Mouse (Mus musculus): ENCODE results near the gene Ugt1a5. TPM values are rescaled to one million over a fixed set of nuclear protein-coding genes. Genes with fewer than 3 reads are reported as not detected.
A peak's percentile ranks its signal among the peaks of the same experiment; 100 is the strongest.

The Ugt1a5 gene
- total RNA-seq, 2 experiments from 2014 or later: 0.98 to 1.4 TPM

GRCm38 (mm10) chr1:88235046-88235893 lies 69.5 kb downstream of the Ugt1a5 start:
- ATAC-seq (replicated peaks; ENCODE audit: poor library complexity, severe bottlenecking): no peak

GRCm38 (mm10) chr1:88235894-88236415 lies 70.1 kb downstream of the Ugt1a5 start:
- ATAC-seq (replicated peaks; ENCODE audit: poor library complexity, severe bottlenecking): no peak

DNA sequence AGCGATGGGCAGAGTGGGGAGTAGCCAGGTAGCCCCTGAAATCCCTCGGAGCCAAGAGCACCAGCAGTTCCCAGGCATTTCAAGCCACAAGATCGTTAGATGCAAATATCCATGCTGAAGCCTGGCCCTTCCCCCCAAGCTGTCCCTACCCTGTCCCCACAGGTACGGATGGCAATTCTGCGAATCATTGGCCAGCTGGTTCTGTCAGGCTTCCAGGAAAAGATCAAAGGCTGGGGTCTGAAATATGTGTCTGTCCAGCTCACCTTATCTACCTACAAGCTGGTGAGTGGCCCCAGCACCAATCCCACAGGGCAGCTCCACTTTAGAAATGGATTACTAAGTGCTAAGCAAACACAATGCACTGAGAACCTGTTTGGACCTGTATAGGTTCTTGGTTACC lies 71.5 kb downstream of the Ugt1a5 start:
- ATAC-seq (replicated peaks; ENCODE audit: poor library complexity, severe bottlenecking): no peak

DNA sequence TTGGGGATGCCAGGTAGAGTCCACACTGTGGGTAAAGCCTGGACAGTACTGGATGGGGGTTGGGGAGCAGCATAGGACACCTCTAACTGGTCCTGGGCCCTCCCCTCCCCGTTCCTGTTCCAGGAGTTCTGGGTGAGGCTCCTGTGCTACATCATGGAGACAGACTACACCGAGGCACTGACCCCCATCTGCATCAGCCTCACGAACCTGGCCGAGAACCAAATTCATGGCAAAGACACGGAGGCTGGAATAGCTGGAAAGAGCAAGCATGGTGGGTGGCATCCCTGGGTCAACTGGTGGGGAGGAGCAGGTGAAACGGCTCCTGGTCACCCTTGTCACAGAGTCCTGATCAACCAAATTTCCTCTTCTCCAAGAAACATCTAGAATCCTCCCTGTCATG lies 73.0 kb downstream of the Ugt1a5 start:
- no peak for ATAC-seq (replicated peaks; ENCODE audit: poor library complexity, severe bottlenecking)

DNA sequence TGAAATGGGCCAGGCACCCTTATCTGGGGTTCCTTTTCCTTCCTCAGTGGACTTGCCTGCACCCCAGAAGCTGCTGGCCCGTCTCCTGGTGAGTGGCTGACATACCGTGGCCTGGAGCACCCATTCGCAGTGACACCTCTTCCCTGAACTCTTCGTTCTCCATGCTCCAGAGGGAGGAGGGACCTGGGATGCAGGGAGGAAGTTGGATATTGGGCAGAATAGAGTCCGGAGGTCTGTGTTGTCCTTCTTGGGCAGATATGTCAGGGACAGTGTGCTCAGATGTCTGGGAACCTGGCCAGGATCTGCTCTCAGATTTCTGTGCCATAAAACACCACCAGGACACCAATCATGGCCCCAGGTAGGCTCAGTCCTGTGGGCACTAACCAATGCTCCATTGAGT lies 74.3 kb downstream of the Ugt1a5 start:
- ATAC-seq (replicated peaks; ENCODE audit: poor library complexity, severe bottlenecking): no peak

- ATAC-seq (replicated peaks; ENCODE audit: poor library complexity, severe bottlenecking): no peak
These were observed 74.8 kb downstream of the Ugt1a5 start for GRCm38 (mm10) chr1:88240579-88240978.

GRCm38 (mm10) chr1:88243861-88244260 lies 78.0 kb downstream of the Ugt1a5 start:
- no peak for ATAC-seq (replicated peaks; ENCODE audit: poor library complexity, severe bottlenecking)

GRCm38 (mm10) chr1:88245881-88246280 lies 80.1 kb downstream of the Ugt1a5 start:
- ATAC-seq (replicated peaks; ENCODE audit: poor library complexity, severe bottlenecking): no peak

GRCm38 (mm10) chr1:88246386-88246785 lies 80.6 kb downstream of the Ugt1a5 start:
- ATAC-seq (replicated peaks; ENCODE audit: poor library complexity, severe bottlenecking): no peak

DNA sequence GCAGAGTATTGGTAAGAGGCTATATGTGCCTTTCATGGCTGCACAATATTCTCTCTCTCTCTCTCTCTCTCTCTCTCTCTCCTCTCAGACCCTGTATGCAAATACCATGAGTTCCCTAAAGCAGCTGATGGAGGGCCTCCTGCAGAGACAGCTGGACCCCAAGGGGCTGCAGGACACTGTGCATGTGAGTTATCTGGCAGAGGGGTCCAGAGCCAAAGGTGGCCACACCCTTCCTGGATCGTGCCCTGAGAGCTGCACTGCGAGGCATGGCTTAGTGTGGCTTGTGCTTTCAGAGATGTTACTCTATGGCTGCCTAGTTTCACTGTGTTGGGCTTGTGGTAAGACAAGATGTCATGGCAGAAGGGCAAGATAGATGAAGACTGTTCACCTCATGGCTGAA lies 81.8 kb downstream of the Ugt1a5 start:
- no peak for ATAC-seq (replicated peaks; ENCODE audit: poor library complexity, severe bottlenecking)

DNA sequence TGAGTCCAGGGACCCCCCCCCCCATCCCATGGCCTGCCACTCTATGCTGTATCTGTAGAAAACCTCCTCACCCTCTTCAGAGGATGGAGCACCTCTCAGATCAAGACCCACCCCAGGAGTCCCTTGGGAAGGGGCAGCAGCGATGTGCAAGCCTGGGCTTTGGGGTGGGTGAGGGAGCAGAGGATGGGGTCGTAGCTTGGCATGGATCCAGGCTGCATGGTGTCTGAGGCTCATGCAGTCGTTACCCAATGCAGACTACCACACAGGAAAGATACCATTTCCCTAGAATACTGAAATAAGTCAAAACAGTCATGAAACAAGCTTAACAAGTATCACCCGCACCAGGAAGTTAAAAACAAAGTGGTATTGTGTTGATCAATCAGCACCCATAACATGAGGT lies 82.8 kb downstream of the Ugt1a5 start:
- ATAC-seq (replicated peaks; ENCODE audit: poor library complexity, severe bottlenecking): peak; percentile 21

- ATAC-seq (replicated peaks; ENCODE audit: poor library complexity, severe bottlenecking): no peak
These were observed 83.8 kb downstream of the Ugt1a5 start for GRCm38 (mm10) chr1:88249596-88249995.

GRCm38 (mm10) chr1:88250023-88250422 lies 84.2 kb downstream of the Ugt1a5 start:
- ATAC-seq (replicated peaks; ENCODE audit: poor library complexity, severe bottlenecking): no peak

- peak; percentile 11 for ATAC-seq (replicated peaks; ENCODE audit: poor library complexity, severe bottlenecking)
These were observed 87.3 kb downstream of the Ugt1a5 start for GRCm38 (mm10) chr1:88253106-88253505.

DNA sequence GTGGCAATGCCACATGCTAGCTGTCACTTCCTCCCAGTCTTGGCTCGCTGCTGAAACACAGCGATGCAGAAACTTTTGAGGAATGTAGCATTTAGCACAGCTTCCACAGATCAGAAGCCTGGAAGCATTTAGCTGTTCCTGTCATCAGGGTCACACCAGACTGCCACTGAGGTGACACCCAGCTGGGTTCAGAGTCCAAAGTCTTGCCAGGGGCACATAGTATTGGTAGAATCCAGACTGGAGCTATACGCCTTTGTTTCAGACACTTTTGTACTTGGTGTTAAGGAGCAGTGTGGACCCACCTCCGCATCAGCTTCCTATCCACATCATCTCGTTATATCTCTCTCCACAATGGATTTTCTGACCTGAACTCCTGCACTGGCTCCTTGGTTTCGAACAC lies 87.7 kb downstream of the Ugt1a5 start:
- ATAC-seq (replicated peaks; ENCODE audit: poor library complexity, severe bottlenecking): no peak

DNA sequence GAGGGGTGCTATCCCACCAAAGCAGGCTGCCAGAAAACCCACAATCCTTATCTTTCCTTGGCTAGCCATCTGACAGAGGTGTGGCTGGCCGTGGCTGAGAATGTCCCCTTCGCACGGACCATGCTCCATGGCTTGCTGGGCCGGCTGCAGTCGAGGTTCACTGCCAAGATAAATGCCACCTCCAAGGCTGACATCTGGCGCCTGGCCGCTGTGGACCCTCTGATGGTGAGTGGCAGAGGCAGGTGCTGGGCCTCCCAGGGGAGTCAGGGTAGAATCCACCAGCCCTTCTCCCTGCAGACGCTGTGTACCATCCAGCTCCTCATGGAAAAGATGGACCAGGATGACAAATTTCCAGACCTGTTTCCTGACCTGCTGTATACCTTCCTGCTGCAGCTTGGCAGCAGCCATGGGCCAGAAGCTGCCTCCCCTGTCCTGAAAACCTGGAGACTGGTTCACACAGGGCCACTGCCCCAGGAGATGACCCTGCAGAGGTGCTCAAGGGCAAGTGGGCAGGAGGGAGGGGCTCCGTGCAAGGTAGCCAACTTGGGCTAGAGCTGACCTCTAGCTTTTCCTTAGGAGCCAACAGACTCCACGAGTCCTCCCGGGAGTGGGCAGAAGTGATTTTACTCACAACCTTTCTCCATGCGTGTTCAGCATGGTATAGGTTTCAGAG lies 89.1 kb downstream of the Ugt1a5 start:
- ATAC-seq (replicated peaks; ENCODE audit: poor library complexity, severe bottlenecking): no peak

GRCm38 (mm10) chr1:88255466-88255857 lies 89.7 kb downstream of the Ugt1a5 start:
- no peak for ATAC-seq (replicated peaks; ENCODE audit: poor library complexity, severe bottlenecking)

DNA sequence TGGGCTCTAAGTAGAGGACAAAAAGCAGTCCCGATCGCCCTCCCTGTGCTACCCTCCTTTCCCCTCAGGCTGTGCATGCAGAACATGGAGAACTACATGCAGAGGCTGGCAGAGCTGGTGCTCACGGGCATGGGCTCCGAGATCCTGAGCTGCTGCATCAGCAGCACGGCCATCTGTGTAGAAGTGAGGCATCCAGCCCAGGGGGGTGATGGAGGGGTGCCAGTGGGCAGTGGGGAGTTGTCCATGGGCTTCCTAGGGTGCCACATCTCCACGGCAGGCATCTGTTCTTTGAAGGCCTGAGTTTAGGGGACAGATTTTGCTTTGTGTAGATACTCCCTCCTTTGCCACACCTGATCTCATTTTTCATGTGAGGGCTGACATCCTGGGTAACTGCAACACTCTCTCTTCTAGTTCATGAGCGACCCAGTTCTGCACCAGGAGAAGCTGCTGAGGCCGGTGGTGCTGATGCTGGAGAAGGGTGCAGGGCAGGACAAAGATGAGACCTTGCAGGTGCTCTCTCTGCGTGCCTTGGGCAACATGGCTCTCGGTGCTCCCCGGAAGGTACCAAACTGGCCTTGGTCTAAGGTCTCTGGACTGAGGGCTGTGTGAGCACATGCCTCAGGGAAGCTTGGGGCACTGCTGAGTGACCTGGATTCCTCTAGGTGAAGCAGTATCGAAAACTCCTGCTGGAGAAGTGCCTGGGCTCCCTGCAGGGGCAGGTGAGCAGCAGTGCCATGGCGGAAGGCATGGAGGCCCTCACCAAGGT lies 90.4 kb downstream of the Ugt1a5 start:
- ATAC-seq (replicated peaks; ENCODE audit: poor library complexity, severe bottlenecking): no peak

DNA sequence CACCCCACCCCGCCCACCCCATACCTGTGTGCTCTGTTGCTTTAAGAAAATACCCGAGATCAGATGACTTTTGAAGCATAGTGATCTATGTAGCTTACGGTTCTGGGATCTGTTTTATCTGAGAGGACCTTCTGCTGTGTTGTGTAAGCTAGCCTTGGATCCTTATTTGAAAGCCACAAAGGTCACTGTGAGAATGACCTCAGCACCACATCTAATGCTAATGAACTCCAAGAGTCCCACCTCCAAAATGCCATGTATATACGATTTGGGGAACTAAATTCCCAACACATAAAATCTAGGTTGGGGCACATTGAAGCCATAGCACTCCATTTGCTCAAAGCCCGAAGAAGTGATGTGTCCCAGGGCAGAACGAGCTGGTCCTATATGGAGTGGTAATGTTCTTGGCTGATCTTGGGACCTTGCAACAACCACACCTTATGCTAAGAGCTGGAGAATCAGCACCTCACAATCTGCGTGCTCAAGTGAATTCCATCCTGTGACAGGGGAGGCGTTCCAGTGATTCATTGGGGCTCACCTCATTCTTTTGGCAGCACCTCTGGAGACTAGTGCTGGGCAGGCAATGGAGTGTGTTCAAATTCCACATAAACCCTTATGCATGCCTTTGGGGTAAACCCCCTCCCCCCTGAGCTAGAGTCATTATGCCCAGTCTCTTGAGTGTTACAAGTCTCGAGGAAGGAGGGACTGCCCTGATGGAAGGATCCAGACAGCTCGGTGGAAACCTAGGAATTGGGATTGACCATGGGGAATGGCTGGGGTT lies 91.3 kb downstream of the Ugt1a5 start:
- ATAC-seq (replicated peaks; ENCODE audit: poor library complexity, severe bottlenecking): no peak

DNA sequence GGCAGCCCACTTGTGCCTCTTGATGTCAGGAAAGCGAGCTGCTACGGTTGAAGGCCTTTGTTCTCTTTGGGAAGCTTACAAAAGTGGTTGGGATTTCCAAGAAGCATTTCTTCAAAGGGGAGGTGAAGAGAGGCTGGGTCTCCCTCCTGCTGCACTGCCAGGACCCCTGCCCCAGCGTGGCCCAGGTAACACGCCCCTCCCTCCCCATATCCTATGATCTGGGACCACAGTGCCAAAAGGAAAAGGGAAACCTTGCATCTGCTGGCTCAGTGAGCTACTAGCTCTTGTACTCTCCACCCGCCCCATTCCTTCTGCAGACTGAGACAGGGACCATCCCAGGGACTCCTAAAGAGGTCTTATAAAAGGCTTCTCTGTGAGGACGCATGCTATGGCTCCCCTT lies 91.9 kb downstream of the Ugt1a5 start:
- ATAC-seq (replicated peaks; ENCODE audit: poor library complexity, severe bottlenecking): no peak

All from granulocyte monocyte progenitor cell, adult 5-6 weeks (primary cell).